Mouse (Mus musculus) C2C12 (cell line): ENCODE measurements around the gene Jup.

Experiments used
- CEBPB ChIP-seq: IDR thresholded peaks from one replicate; pipeline ENCODE4 v1.6.1; 2011; ENCODE audit warnings: low read depth, mild to moderate bottlenecking, control low read depth, moderate library complexity
- CTCF ChIP-seq: IDR thresholded peaks from one replicate; pipeline ENCODE4 v1.5.1; 2011; ENCODE audit not compliant: control insufficient read depth, insufficient read depth, insufficient read length
- FOSL1 ChIP-seq: IDR thresholded peaks from one replicate; pipeline ENCODE4 v1.8.0; 2011; ENCODE audit warnings: mild to moderate bottlenecking, low read length; ENCODE audit not compliant: poor library complexity, insufficient read depth, severe bottlenecking
- MAX ChIP-seq: IDR thresholded peaks from one replicate; pipeline ENCODE4 v1.6.1; 2011; ENCODE audit warnings: mild to moderate bottlenecking, control low read depth
- MYOD1 ChIP-seq: IDR thresholded peaks from one replicate; pipeline ENCODE4 v1.6.1; 2011; ENCODE audit warnings: low read depth; ENCODE audit not compliant: control insufficient read depth, insufficient read length
- MYOG ChIP-seq: IDR thresholded peaks from one replicate; pipeline ENCODE4 v1.6.1; 2011; ENCODE audit not compliant: control insufficient read depth, insufficient read length; ENCODE audit errors: extremely low read depth
- USF1 ChIP-seq: IDR thresholded peaks from one replicate; pipeline ENCODE4 v1.6.1; 2011; ENCODE audit warnings: low read depth, mild to moderate bottlenecking, control low read depth, moderate library complexity

DNA sequence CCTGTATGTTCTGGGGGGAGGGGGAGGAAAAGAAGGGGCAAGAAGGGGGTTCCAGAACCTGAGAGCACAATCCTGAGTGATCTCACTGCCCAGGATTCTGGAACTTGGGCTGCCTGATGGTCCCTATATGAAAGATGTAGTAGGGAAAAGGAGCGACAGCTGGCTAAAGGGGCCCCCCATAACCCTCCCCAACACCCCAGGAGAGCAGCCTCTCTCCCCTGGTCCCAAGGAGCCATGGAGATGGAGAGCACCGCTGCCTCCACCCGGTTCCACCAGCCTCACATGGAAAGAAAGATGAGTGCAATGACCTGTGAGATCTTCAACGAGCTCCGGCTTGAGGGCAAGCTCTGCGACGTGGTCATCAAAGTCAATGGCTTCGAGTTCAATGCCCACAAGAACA is 44.2 kb upstream of the Jup start, which contains the start of the genes Nt5c3b and Klhl10:
- TF ChIP-seq CTCF, result no peak
- TF ChIP-seq FOSL1, result no peak
- TF ChIP-seq USF1, result no peak
- no peak for TF ChIP-seq MYOG
- no peak for TF ChIP-seq CEBPB
- no peak for TF ChIP-seq MAX
- TF ChIP-seq MYOD1, result no peak
